Mouse (Mus musculus) hindbrain, postnatal 0 days (tissue): ENCODE data around the gene Sgf29. TPM values are rescaled to one million over a fixed set of nuclear protein-coding genes. Genes with fewer than 3 reads are reported as not detected.
A peak's percentile ranks its signal among the peaks of the same experiment; 100 is the strongest.

ENCODE experiments used
- ATAC-seq: fragments of 200-750 bp; cut with Nextera tagmentation; 2 replicates; pipeline ENCODE4 v1.8.0; 2017; ENCODE audit warnings: mild to moderate bottlenecking, moderate TSS enrichment, moderate library complexity
- DNase-seq: peaks from one replicate; pipeline ENCODE4 v3.0.0-alpha.2; 2015; ENCODE audit warnings: low spot score
- H3K27ac ChIP-seq: fragments of 300-500 bp; sonication (generic); 2 replicates; pipeline ENCODE4 v1.5.1; 2014; ENCODE audit warnings: mild to moderate bottlenecking
- H3K27me3 ChIP-seq: fragments of 300-500 bp; sonication (generic); 2 replicates; pipeline ENCODE4 v1.6.1; 2014; ENCODE audit warnings: low read length, mixed read lengths; ENCODE audit not compliant: insufficient read depth
- H3K36me3 ChIP-seq: fragments of 300-500 bp; sonication (generic); 2 replicates; pipeline ENCODE4 v1.6.1; 2014; ENCODE audit warnings: low read length, mixed read lengths; ENCODE audit not compliant: insufficient read depth
- H3K4me1 ChIP-seq: fragments of 300-500 bp; sonication (generic); 2 replicates; pipeline ENCODE4 v1.6.1; 2014; ENCODE audit warnings: antibody characterized with exemption, low read length, mixed read lengths; ENCODE audit not compliant: insufficient read depth
- H3K4me2 ChIP-seq: fragments of 300-500 bp; sonication (generic); 2 replicates; pipeline ENCODE4 v1.6.1; 2014; ENCODE audit warnings: low read depth, mild to moderate bottlenecking, low read length, moderate library complexity, mixed read lengths
- H3K4me3 ChIP-seq: fragments of 300-500 bp; sonication (generic); 2 replicates; pipeline ENCODE4 v1.5.1; 2014; ENCODE audit warnings: low read length
- H3K9ac ChIP-seq: fragments of 300-500 bp; sonication (generic); replicated peaks from 2 replicates; pipeline ENCODE4 v1.6.1; 2014; ENCODE audit warnings: mild to moderate bottlenecking, low read length, moderate library complexity, mixed read lengths
- H3K9me3 ChIP-seq: fragments of 300-500 bp; sonication (generic); 2 replicates; pipeline ENCODE4 v1.6.1; 2016; ENCODE audit warnings: low read length, mixed read lengths
- CTCF ChIP-seq: IDR thresholded peaks from 2 replicates; pipeline ENCODE4 v1.5.1; 2016; ENCODE audit warnings: antibody characterized with exemption, control low read depth, low read depth
- WGBS: fragments of 180-500 bp; shearing (Covaris S2); extraction: QIAGEN DNeasy Blood & Tissue Kit; methylation state at CpG from one replicate; pipeline ENCODE4 v1.1.7; 2014; 5-methylcytosine and 5-hydroxymethylcytosine counted together
- polyA plus RNA-seq: library from polyadenylated mRNA; unstranded; fragments of >200 nt; fragmentation: Nextera tagmentation; extraction: Ambion mirVana; gene quantifications from 2 replicates; pipeline ENCODE4 v1.2.1, GENCODE M21; 2015
- total RNA-seq: library from RNA; depleted of rRNA; stranded (reverse); fragments of >200 nt; gene quantifications from 2 replicates; pipeline ENCODE4 v1.2.3, GENCODE M21; 2014

Sgf29 gene
- total and polyA plus RNA-seq, 2 experiments from 2014 or later: 36.3 to 47.0 TPM

- WGBS: 84% methylated on average over 4 of the region's 4 CpGs
- H3K27ac ChIP-seq: no peak overlapping the region; the same call in 1 of the 2 replicates
- no peaks in the 10 kb centered on the region for H3K9me3 ChIP-seq
Measured at GRCm38 (mm10) chr7:126648486-126648885, 623 bp upstream of the Sgf29 start.

GRCm38 (mm10) chr7:126650852-126651251 is 1.7 kb downstream of the Sgf29 start:
- Histone ChIP-seq H3K27ac (no peak overlapping the region), H3K4me1 (no peaks in the 10 kb centered on the region; the same call in 1 of the 2 replicates), H3K9me3 (no peaks in the 10 kb centered on the region), H3K9ac (no peak overlapping the region), H3K4me2 (no peak overlapping the region), H3K4me3 (no peak overlapping the region), H3K27me3 (no peaks in the 10 kb centered on the region), H3K36me3 (no peaks in the 10 kb centered on the region)
- TF ChIP-seq CTCF: no peak
- DNase-seq: no peak
- 89% methylated on average over 2 of the region's 2 CpGs for whole genome bisulfite sequencing
- no peak for ATAC-seq

More at GRCm38 (mm10) chr7:126648486-126648885, 623 bp upstream of the Sgf29 start:
- Histone ChIP-seq H3K4me1 (no peaks in the 10 kb centered on the region; the same call in 1 of the 2 replicates), H3K4me3 (peak overlapping the region; percentile 50; the same call in 1 of the 2 replicates), H3K4me2 (peak overlapping the region; percentile 54), H3K36me3 (no peaks in the 10 kb centered on the region), H3K27me3 (no peaks in the 10 kb centered on the region), H3K9ac (no peak overlapping the region)
- TF ChIP-seq CTCF: no peak; the same call in 1 of the 2 replicates
- DNase-seq (no peak), ATAC-seq (no peak)

GRCm38 (mm10) chr7:126653991-126654390 is 4.9 kb downstream of the Sgf29 start:
- no peak overlapping the region for H3K4me2 ChIP-seq
- no peaks in the 10 kb centered on the region for H3K27me3 ChIP-seq
- no peaks in the 10 kb centered on the region for H3K36me3 ChIP-seq
- no peaks in the 10 kb centered on the region; the same call in 1 of the 2 replicates for H3K4me1 ChIP-seq
- H3K9me3 ChIP-seq: no peaks in the 10 kb centered on the region
- 87% methylated on average over 2 of the region's 2 CpGs for WGBS
- no peak for ATAC-seq
- no peak overlapping the region for H3K4me3 ChIP-seq
- no peak overlapping the region for H3K27ac ChIP-seq
- no peak overlapping the region for H3K9ac ChIP-seq
- DNase-seq: no peak
- TF ChIP-seq CTCF: no peak

GRCm38 (mm10) chr7:126655695-126656094 is 6.6 kb downstream of the Sgf29 start:
- H3K4me1 ChIP-seq: no peaks in the 10 kb centered on the region
- H3K27me3 ChIP-seq: no peaks in the 10 kb centered on the region
- 93% methylated on average over 3 of the region's 3 CpGs for WGBS
- DNase-seq (no peak), ATAC-seq (no peak)
- H3K4me2 ChIP-seq: no peak overlapping the region
- H3K9me3 ChIP-seq: no peaks in the 10 kb centered on the region
- TF ChIP-seq CTCF: no peak
- no peak overlapping the region for H3K4me3 ChIP-seq
- H3K9ac ChIP-seq: no peak overlapping the region
- no peak overlapping the region for H3K27ac ChIP-seq
- H3K36me3 ChIP-seq: no peaks in the 10 kb centered on the region

GRCm38 (mm10) chr7:126657522-126657921 is 8.4 kb downstream of the Sgf29 start:
- Histone ChIP-seq H3K36me3 (no peaks in the 10 kb centered on the region), H3K4me1 (no peaks in the 10 kb centered on the region), H3K9me3 (no peaks in the 10 kb centered on the region), H3K27ac (no peak overlapping the region), H3K4me3 (no peak overlapping the region), H3K9ac (no peak overlapping the region), H3K4me2 (no peak overlapping the region), H3K27me3 (no peaks in the 10 kb centered on the region)
- no peak for TF ChIP-seq CTCF
- DNase-seq (peak; percentile 10), ATAC-seq (no peak)
- WGBS: 91% methylated on average over 1 of the region's 1 CpGs

- H3K4me1 ChIP-seq: no peaks in the 10 kb centered on the region
- DNase-seq (no peak), ATAC-seq (no peak)
- H3K9ac ChIP-seq: no peak overlapping the region
- H3K36me3 ChIP-seq: peaks cover 3% of the 10 kb centered on the region; the same call in 1 of the 2 replicates
- H3K27ac ChIP-seq: no peak overlapping the region
- no peak overlapping the region for H3K4me3 ChIP-seq
- H3K4me2 ChIP-seq: no peak overlapping the region
- no peak for TF ChIP-seq CTCF
- H3K27me3 ChIP-seq: no peaks in the 10 kb centered on the region
- H3K9me3 ChIP-seq: no peaks in the 10 kb centered on the region
- WGBS: 92% methylated on average over 3 of the region's 3 CpGs
Measured at GRCm38 (mm10) chr7:126659771-126660170, 10.7 kb downstream of the Sgf29 start.

GRCm38 (mm10) chr7:126663646-126664045 is 14.5 kb downstream of the Sgf29 start:
- WGBS: 72% methylated on average over 8 of the region's 8 CpGs

More at GRCm38 (mm10) chr7:126663646-126664045, 14.5 kb downstream of the Sgf29 start:
- peaks cover 21% of the 10 kb centered on the region for H3K36me3 ChIP-seq
- H3K9me3 ChIP-seq: no peaks in the 10 kb centered on the region
- ATAC-seq (no peak), DNase-seq (no peak)
- H3K27me3 ChIP-seq: no peaks in the 10 kb centered on the region
- H3K4me1 ChIP-seq: no peaks in the 10 kb centered on the region
- no peak overlapping the region for H3K4me2 ChIP-seq
- TF ChIP-seq CTCF: no peak
- no peak overlapping the region for H3K27ac ChIP-seq
- no peak overlapping the region for H3K9ac ChIP-seq
- H3K4me3 ChIP-seq: no peak overlapping the region
